Mouse (Mus musculus): Measurements from ENCODE around the gene Scnn1g. TPM values are rescaled to one million over a fixed set of nuclear protein-coding genes. Genes with fewer than 3 reads are reported as not detected.
A peak's percentile ranks its signal among the peaks of the same experiment; 100 is the strongest.

The Scnn1g gene
- polyA plus RNA-seq, 1 experiment = 0.04 TPM

DNA sequence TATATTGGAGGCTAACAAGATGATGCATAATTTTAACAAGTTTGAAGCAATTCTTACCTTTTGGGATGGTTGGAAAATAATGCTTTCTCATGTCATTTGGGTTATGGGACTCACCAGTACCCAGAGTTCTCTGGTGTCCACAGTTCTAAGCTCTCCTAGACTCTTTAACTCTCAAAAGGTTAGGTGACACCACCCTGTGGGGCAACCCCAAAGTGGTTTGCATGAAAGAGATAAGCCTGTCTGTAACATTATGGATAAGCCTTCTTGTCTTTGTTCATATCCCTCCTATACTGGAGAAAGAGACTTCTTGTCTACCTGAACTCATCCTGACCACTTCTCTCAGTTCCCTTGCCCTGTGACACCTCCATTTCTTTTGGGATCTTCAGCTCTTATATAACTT lies 45.1 kb downstream of the Scnn1g start:
- TF ChIP-seq CTCF (IDR thresholded peaks at IDR 0.05; ENCODE audit: borderline replicate concordance, extremely low read depth, insufficient read depth, insufficient read length) (no peak), POLR2A (IDR thresholded peaks at IDR 0.05; ENCODE audit: borderline replicate concordance, extremely low read depth, insufficient read depth, insufficient read length, poor library complexity, severe bottlenecking) (no peak)
- no peak for DNase-seq (ENCODE audit: low read depth)

- no peak for DNase-seq (ENCODE audit: low read depth)
- TF ChIP-seq CTCF (IDR thresholded peaks at IDR 0.05; ENCODE audit: borderline replicate concordance, extremely low read depth, insufficient read depth, insufficient read length) = no peak
- TF ChIP-seq POLR2A (IDR thresholded peaks at IDR 0.05; ENCODE audit: borderline replicate concordance, extremely low read depth, insufficient read depth, insufficient read length, poor library complexity, severe bottlenecking) = no peak
Observed at GRCm38 (mm10) chr7:121782188-121782909, 48.1 kb downstream of the Scnn1g start.

- peak; percentile 58 for DNase-seq (ENCODE audit: low read depth)
- no peak for TF ChIP-seq POLR2A (IDR thresholded peaks at IDR 0.05; ENCODE audit: borderline replicate concordance, extremely low read depth, insufficient read depth, insufficient read length, poor library complexity, severe bottlenecking)
- TF ChIP-seq CTCF (IDR thresholded peaks at IDR 0.05; ENCODE audit: borderline replicate concordance, extremely low read depth, insufficient read depth, insufficient read length) = no peak
Observed at GRCm38 (mm10) chr7:121785651-121786228, 51.5 kb downstream of the Scnn1g start.

DNA sequence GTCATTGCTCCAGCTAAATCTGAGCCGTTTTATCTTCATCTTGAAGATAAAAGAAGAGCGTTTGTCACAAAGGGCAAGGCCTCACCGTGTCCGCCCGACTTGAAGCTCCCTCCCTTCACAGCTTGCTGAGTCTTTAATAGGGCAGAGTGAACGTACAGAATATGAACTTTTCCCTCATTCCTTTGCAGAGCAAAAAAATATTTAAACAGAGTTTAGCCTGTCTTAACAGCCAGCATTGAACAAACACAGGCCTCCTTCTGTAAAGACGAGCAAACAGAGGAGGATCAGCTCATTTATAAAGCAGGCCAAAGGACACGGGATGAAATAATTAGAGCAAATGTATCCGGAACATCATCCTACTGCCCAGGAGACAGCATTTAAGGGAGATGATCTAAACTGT lies 63.5 kb downstream of the Scnn1g start:
- no peak for DNase-seq (ENCODE audit: low read depth)
- no peak for TF ChIP-seq POLR2A (IDR thresholded peaks at IDR 0.05; ENCODE audit: borderline replicate concordance, extremely low read depth, insufficient read depth, insufficient read length, poor library complexity, severe bottlenecking)
- TF ChIP-seq CTCF (IDR thresholded peaks at IDR 0.05; ENCODE audit: borderline replicate concordance, extremely low read depth, insufficient read depth, insufficient read length) = no peak

DNA sequence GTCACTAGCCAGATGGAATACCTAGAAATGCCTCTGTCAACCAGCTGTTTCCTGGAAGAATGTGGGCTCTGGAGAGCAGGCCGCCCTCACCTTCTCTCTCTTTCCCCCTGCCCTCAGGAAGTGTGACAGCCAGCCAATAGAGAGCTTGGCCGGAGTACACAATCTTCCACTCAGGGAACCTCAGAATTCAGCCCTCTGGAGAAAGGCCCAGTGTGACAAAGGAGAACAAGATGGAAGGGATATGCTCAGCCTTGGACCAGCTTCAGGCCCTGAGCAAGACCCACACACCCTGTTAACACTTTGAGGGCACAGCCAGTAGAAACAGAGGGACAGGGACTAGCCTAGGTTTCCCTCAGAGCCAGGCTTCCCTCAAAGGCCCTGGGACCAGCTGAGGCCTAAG lies 68.2 kb downstream of the Scnn1g start:
- no peak for DNase-seq (ENCODE audit: low read depth)
- TF ChIP-seq CTCF (IDR thresholded peaks at IDR 0.05; ENCODE audit: borderline replicate concordance, extremely low read depth, insufficient read depth, insufficient read length) (no peak), POLR2A (IDR thresholded peaks at IDR 0.05; ENCODE audit: borderline replicate concordance, extremely low read depth, insufficient read depth, insufficient read length, poor library complexity, severe bottlenecking) (no peak)

GRCm38 (mm10) chr7:121803011-121803410 lies 68.7 kb downstream of the Scnn1g start:
- TF ChIP-seq POLR2A (IDR thresholded peaks at IDR 0.05; ENCODE audit: borderline replicate concordance, extremely low read depth, insufficient read depth, insufficient read length, poor library complexity, severe bottlenecking) (no peak), CTCF (IDR thresholded peaks at IDR 0.05; ENCODE audit: borderline replicate concordance, extremely low read depth, insufficient read depth, insufficient read length) (no peak)
- no peak for DNase-seq (ENCODE audit: low read depth)

DNA sequence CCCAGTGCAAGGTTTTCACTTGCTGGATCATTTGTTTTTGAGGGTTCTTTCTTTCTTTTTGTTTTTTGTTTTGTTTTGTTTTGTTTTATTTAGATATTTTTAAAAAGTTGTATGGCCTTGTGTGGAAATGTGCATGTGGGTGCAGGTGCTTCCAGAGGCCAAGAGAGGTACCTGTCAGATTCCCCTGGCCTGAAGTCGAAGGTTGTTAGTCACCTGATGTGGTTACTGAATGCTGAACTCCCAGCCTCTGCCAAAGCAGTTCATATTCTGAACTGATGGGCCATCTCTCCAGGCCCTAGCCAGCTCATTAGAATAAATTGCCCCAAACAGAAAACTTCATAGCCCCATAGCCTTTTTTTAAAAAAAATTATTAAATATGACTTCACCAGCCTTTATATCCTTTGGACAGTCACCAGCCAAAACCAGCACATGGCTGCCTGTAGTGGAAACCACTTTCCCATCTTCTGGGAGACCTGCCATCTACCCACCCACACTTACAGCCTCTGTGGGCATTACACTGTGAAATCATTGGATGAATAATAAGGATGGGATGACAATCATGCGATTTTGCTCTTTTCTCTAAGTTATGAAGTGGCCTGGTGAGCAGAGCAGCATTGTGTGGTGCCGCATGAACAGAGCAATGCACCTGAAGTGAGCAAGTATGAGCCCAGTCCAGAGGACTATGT lies 71.7 kb downstream of the Scnn1g start:
- TF ChIP-seq POLR2A (IDR thresholded peaks at IDR 0.05; ENCODE audit: borderline replicate concordance, extremely low read depth, insufficient read depth, insufficient read length, poor library complexity, severe bottlenecking) (no peak), CTCF (IDR thresholded peaks at IDR 0.05; ENCODE audit: borderline replicate concordance, extremely low read depth, insufficient read depth, insufficient read length) (no peak)

GRCm38 (mm10) chr7:121807726-121808580 lies 73.7 kb downstream of the Scnn1g start:
- TF ChIP-seq POLR2A (IDR thresholded peaks at IDR 0.05; ENCODE audit: borderline replicate concordance, extremely low read depth, insufficient read depth, insufficient read length, poor library complexity, severe bottlenecking) = no peak
- no peak for TF ChIP-seq CTCF (IDR thresholded peaks at IDR 0.05; ENCODE audit: borderline replicate concordance, extremely low read depth, insufficient read depth, insufficient read length)
- DNase-seq (ENCODE audit: low read depth) = peak; percentile 2

More for the DNA sequence above, 71.7 kb downstream of the Scnn1g start:
- DNase-seq (ENCODE audit: low read depth) = no peak

Other genes starting within 250 kb of the Scnn1g start
- 10.1 and 13.2 TPM in 2 replicates for gene Usp31, start 27.2 kb upstream of the Scnn1g start, polyA plus RNA-seq (2012; rRNA removed)
- gene Scnn1b, start 130.6 kb downstream of the Scnn1g start, polyA plus RNA-seq (2012; rRNA removed) = 0.15 and 0.19 TPM in 2 replicates
- 12.4 and 18.3 TPM in 2 replicates for gene Cog7, start 247.2 kb downstream of the Scnn1g start, polyA plus RNA-seq (2012; rRNA removed)

Data from brain, embryonic 14.5 days (tissue).